Mouse (Mus musculus) ovary, postnatal 36 days (tissue): ENCODE measurements at regions not wholly inside any gene's neighbourhood (a gene's known extent, or its start where the extent isn't known, plus 50 kb on each side); places are given as distances from the start of the nearest gene placed in this dataset.
"Not testable (repeated sequence)": the region's sequence is repeated elsewhere in the genome, so short reads cannot be mapped to it uniquely, and the experiment has no call there.

Source experiments
- DNase-seq: peaks from one replicate; pipeline ENCODE4 v3.0.0; 2022; ENCODE audit warnings: low spot score, mixed read lengths

- no peak for DNase-seq
Observed at GRCm38 (mm10) chr6:102005627-102006026, 567.3 kb downstream of the Cntn3 start.

- no peak for DNase-seq
Observed at GRCm38 (mm10) chr6:101998181-101998580, 574.7 kb downstream of the Cntn3 start.

- no peak for DNase-seq
Observed at GRCm38 (mm10) chr6:101997629-101998028, 575.3 kb downstream of the Cntn3 start.

GRCm38 (mm10) chr6:101992815-101993214 lies 580.1 kb downstream of the Cntn3 start:
- no peak for DNase-seq

DNA sequence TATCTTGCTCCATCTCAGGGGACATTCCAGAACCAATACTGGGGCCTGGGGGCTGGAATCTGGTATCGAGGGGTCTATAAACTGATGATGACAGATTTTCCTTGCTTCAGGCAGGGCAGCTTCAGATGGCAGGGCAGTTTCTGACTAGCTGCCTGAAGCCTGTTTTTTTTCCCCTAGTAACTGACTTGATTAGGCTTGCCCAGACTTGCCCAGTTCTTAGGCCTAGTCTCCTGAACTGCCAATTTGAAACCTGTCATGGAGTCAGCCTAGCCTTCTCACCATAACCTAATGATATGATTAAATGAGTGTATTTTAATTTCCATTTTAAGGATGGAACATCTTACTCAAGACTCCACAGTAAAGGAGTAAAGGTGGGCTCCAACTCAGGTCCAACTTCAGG lies 591.2 kb downstream of the Cntn3 start:
- no peak for DNase-seq

DNA sequence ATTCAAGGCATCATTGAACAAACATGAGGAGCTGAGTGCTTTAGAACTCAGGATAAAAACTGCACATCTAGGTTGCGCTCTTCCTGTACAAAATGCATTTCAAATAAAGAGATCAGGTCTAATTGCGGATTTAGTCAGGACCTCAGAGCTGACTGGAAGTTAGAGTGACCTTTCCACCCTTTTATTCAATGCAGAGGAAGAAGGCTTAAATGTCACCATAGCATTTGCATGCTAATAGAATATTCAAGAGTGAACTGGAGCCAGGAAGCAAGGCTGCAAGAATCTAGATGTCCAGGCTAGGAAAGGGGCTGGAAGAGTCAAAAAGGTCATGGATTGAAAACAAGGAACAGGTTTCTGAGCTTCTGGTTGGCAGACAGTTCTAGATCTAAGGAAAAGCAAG lies 593.7 kb downstream of the Cntn3 start:
- DNase-seq, result no peak

DNA sequence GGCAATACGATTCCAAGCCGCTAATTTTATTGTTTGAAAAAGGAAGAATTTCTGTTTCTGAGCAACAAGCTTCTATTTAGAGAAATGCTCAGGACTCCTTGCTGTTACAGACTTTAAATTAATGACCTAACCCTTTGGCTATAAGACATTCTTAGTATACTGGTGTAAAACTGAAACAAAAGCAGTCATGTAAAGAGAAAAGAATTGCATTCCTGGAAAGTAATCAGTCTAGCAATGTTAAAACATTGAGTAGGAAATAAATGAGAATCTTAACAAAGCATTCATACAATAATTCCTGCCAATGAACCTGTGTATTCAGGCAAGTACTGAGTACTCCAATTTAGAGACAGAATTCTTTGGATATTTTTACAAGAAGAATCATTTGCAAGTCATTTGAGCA lies 587.2 kb upstream of the Pdzrn3 start:
- DNase-seq, result no peak

- not testable (repeated sequence) for DNase-seq
Observed at GRCm38 (mm10) chr6:101961476-101961875, 583.8 kb upstream of the Pdzrn3 start.

DNA sequence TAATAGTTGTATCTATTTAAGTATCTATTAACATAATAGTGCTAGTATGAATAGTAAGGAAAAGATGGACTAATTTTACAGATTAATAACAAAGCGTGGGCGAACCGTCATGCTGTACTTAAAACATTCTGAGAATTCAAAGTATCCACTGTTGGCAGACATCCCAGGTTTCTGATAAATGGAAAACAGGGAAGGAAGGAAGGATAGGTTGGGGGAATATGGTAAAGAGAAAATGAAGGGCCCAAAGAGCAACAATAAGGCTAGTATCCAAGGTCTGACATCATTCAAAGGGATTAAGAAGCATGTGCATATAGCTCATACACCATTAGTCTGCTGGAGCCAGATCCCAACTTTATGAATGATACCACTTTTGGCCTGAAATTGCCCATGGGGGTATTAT lies 572.0 kb upstream of the Pdzrn3 start:
- no peak for DNase-seq

DNA sequence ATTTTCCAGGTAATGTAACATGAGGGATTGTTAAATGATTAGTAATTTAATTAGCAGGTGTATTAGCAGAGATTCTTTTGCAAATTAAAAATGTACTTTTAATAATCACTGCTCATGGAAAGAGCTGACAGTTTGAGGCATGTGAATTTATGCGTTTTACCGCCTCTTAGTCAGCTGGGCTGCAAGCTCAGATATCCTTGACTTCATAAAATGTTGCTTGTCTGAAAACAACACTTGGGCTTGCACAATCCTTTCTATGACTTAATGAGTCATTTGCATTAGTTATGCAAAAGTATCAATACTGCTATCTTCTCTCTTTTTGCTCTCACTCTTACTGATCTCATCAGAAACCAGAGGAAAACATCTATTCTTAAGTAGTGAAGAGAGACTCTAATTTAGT lies 571.3 kb upstream of the Pdzrn3 start:
- no peak for DNase-seq

GRCm38 (mm10) chr6:101940266-101940866 lies 562.7 kb upstream of the Pdzrn3 start:
- no peak for DNase-seq

GRCm38 (mm10) chr6:101938393-101938985 lies 560.8 kb upstream of the Pdzrn3 start:
- no peak for DNase-seq

- no peak for DNase-seq
Observed at GRCm38 (mm10) chr6:101937467-101938392, 560.0 kb upstream of the Pdzrn3 start.

GRCm38 (mm10) chr6:101931768-101932167 lies 554.1 kb upstream of the Pdzrn3 start:
- DNase-seq, result no peak

- DNase-seq, result no peak
Observed at GRCm38 (mm10) chr6:101921686-101922085, 544.0 kb upstream of the Pdzrn3 start.

GRCm38 (mm10) chr6:101921186-101921585 lies 543.5 kb upstream of the Pdzrn3 start:
- peak; percentile 12 for DNase-seq

- no peak for DNase-seq
Observed at GRCm38 (mm10) chr6:101918914-101919313, 541.2 kb upstream of the Pdzrn3 start.

DNA sequence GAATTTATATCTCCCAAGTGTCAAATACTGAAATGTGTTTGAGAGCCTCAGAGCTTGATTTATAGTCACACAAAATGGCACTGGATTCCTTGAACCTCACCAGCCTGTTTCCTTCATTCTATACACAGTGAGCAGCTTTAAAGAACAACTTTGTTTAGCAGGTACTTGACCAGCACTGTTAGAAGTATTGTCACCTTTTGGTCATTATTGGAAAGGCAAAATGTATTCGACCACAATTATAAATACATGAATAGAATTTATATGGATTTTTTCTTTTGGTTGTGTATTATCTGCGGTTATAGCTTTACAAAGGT lies 527.3 kb upstream of the Pdzrn3 start:
- DNase-seq, result no peak

- DNase-seq, result no peak
Observed at GRCm38 (mm10) chr6:101904234-101905028, 526.7 kb upstream of the Pdzrn3 start.

- no peak for DNase-seq
Observed at GRCm38 (mm10) chr6:101902276-101902675, 524.6 kb upstream of the Pdzrn3 start.

DNA sequence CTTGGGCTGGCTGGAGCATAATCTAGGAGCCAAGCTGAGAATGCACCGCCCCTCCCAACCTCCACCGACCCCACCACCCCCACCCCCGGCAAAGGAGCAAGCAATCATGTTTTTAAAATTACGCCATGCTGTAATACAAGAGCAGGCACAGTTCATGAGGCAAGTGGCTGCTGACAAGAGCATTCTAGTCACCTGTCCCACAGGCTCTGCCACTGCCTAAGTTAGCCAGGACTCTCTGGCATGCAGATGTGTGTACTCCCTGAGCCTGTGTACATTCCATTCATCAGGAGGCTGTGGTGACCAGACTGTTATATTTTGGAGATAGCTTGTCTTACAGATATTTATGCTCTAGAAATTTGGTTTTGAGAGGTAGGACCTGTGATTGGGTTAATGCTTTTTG lies 520.8 kb upstream of the Pdzrn3 start:
- no peak for DNase-seq

DNA sequence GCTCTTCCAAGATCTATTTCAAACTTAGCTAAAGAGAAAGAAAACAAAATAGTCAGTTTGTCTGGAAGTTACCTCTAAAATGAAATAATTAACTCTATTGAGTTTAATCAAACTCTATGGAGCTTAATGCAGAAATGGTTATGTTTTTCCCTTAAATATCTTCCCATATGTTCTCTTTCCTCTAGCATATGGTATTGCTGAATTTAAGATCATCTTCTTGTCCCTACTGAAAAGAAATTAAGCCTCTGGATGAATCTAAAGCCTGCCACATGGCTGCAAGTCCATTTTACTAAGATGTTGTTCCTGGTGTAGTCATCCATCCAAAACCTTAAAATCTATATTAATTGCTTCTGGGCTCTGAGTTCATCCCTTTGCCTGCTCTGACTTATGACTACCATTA lies 513.0 kb upstream of the Pdzrn3 start:
- no peak for DNase-seq
